Mouse (Mus musculus) limb, embryonic 13.5 days (tissue): Measurements from ENCODE around the gene Ppa2. TPM values are rescaled to one million over a fixed set of nuclear protein-coding genes. Genes with fewer than 3 reads are reported as not detected.

ENCODE experiments used
- ATAC-seq: fragments of 200-750 bp; cut with Nextera tagmentation; 2 replicates; pipeline ENCODE4 v1.8.0; 2017; ENCODE audit warnings: low read depth, moderate number of reproducible peaks, moderate TSS enrichment; ENCODE audit not compliant: low FRiP score
- H3K27ac ChIP-seq: fragments of 300-500 bp; sonication (generic); 2 replicates; pipeline ENCODE4 v1.5.1; 2015; ENCODE audit warnings: inconsistent platforms, mild to moderate bottlenecking, moderate library complexity
- H3K27me3 ChIP-seq: fragments of 300-500 bp; sonication (generic); 2 replicates; pipeline ENCODE4 v1.6.1; 2015; ENCODE audit warnings: mild to moderate bottlenecking, inconsistent platforms
- H3K36me3 ChIP-seq: fragments of 300-500 bp; sonication (generic); 2 replicates; pipeline ENCODE4 v1.6.1; 2015; ENCODE audit warnings: inconsistent platforms, mild to moderate bottlenecking, moderate library complexity
- H3K4me1 ChIP-seq: fragments of 300-500 bp; sonication (generic); 2 replicates; pipeline ENCODE4 v1.6.1; 2015; ENCODE audit warnings: inconsistent platforms
- H3K4me2 ChIP-seq: fragments of 300-500 bp; sonication (generic); replicated peaks from 2 replicates; pipeline ENCODE4 v1.6.1; 2015; ENCODE audit warnings: inconsistent platforms, mild to moderate bottlenecking, moderate library complexity
- H3K4me3 ChIP-seq: fragments of 300-500 bp; sonication (generic); 2 replicates; pipeline ENCODE4 v1.5.1; 2015; ENCODE audit warnings: moderate library complexity, mild to moderate bottlenecking, inconsistent platforms
- H3K9ac ChIP-seq: fragments of 300-500 bp; sonication (generic); 2 replicates; pipeline ENCODE4 v1.6.1; 2015; ENCODE audit warnings: mild to moderate bottlenecking, inconsistent platforms
- H3K9me3 ChIP-seq: fragments of 300-500 bp; sonication (generic); 2 replicates; pipeline ENCODE4 v1.6.1; 2016; ENCODE audit warnings: inconsistent platforms
- WGBS: fragments of 180-500 bp; shearing (Covaris S2); methylation state at CpG from one replicate; pipeline ENCODE4 v1.1.7; 2015; 5-methylcytosine and 5-hydroxymethylcytosine counted together
- polyA plus RNA-seq: library from polyadenylated mRNA; unstranded; fragments of >200 nt; fragmentation: Nextera tagmentation; extraction: Ambion mirVana; gene quantifications from 2 replicates; pipeline ENCODE4 v1.2.1, GENCODE M21; 2015

Gene Ppa2
- polyA plus RNA-seq, 1 experiment from 2014 or later, result 86.6 TPM

DNA sequence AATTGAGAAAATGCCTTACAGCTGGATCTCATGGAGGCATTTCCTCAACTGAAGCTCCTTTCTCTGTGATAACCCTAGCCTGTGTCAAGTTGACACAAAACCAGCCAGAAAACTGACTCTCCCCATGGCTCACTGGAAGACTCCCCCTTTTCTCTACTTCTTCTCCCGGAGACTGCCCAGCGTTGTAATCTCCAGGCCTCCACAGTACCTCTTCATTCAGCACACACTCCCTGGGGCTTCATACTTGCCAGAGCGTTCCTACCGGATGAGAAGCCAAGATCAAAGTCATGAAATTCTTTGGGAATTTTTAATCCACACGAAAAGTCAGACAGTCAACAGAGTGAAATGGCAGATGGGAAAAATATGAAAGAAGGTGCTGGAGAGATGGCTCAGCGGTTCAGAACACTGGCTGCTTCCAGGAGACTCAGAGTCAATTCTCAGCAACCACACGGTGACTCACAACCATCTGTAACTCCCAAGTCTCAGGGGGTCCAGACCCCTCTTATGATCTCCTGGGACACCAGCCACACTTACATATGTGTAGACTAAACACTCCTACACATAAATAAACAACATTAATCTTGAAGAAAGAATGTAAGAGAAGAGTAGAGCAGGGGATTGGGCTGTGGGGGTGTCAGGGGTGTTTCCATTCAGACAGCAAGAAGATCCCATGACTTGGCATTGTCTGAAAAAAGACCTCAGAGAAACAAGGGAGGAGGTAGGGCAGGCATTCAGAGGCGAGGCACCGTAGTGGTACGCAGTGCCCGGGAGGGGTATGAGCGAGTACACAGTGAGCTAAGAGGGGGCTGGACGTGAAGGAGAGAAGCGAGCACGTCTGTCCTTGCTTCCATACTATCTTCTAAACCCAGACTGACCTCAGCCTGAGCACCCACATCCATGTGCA lies 23.6 kb downstream of the Ppa2 start:
- no peak overlapping the region for H3K27ac ChIP-seq
- 79% methylated on average over 15 of the region's 15 CpGs for WGBS
- no peaks in the 10 kb centered on the region for H3K27me3 ChIP-seq
- H3K4me2 ChIP-seq, result no peak overlapping the region
- H3K4me1 ChIP-seq, result no peaks in the 10 kb centered on the region
- H3K9ac ChIP-seq, result no peak overlapping the region
- peaks cover 36% of the 10 kb centered on the region for H3K36me3 ChIP-seq
- no peak overlapping the region for H3K4me3 ChIP-seq
- no peak for ATAC-seq
- H3K9me3 ChIP-seq, result no peaks in the 10 kb centered on the region

DNA sequence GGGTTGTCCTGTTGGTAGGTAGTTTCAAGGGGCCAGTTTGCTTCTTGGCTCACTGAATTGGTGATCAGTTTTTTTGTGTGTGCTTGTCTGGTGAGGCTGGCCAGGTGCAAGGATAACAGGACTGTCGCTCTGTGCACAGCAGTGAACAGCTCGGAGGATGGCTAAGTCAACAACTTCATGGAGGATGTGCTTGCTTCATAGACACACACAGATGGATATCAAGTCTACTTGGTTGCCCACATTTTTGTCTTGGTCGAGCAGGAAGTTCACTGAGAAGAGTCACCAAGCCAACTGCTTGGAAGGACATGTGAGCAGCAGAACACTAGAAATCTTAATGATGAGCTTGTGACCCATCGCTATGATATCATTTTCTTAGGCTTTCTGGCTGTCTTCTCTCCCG lies 24.8 kb downstream of the Ppa2 start:
- ATAC-seq, result no peak
- Histone ChIP-seq H3K27ac (no peak overlapping the region), H3K4me3 (no peak overlapping the region), H3K4me1 (peaks cover 7% of the 10 kb centered on the region), H3K9me3 (no peaks in the 10 kb centered on the region), H3K36me3 (peaks cover 31% of the 10 kb centered on the region), H3K4me2 (no peak overlapping the region), H3K27me3 (no peaks in the 10 kb centered on the region), H3K9ac (no peak overlapping the region)
- 83% methylated on average over 5 of the region's 5 CpGs for WGBS

DNA sequence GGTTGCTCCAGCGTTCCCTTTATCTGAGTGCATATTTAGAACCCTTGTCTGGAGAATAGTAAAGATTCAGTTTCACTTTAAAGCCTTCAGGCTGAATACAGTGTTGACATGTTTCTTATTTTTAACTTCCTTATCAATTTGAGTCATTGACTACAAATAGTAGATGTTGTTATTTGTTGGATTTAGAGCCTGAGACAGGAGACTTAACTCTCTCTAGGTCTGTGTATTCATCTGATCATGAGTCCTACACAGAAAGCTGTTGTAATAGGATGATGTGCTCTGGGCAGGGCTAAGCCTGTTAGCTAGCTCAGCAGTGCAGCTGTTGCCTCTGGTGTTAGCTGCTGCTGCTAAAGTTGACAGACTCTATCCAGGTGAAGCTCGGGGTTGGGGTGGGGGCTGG lies 25.3 kb downstream of the Ppa2 start:
- Histone ChIP-seq H3K36me3 (peaks cover 34% of the 10 kb centered on the region), H3K4me1 (peaks cover 7% of the 10 kb centered on the region), H3K27me3 (no peaks in the 10 kb centered on the region), H3K9ac (no peak overlapping the region), H3K27ac (no peak overlapping the region), H3K9me3 (no peaks in the 10 kb centered on the region), H3K4me3 (no peak overlapping the region), H3K4me2 (no peak overlapping the region)
- ATAC-seq, result peak; percentile 58; the same call in 1 of the 2 replicates
- 76% methylated on average over 2 of the region's 2 CpGs for WGBS

DNA sequence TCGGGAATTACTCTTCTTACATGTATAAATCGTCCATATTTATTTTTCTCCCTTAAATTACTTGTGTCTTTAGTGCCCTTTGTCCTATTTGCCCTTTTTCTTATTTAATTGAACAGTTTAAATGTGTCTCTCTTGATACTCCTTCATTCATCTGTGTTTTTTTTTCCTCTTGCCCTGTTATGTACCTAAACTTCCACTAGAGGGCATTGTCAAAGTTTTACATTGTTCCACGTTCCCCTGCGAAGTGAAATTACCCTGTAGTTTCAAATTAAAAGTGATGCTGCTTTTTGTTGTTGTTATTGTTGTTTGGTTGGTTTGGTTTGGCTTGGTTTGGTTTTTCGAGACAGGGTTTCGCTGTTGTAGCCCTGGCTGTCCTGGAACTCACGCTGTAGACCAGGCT lies 26.5 kb downstream of the Ppa2 start:
- H3K4me3 ChIP-seq, result no peak overlapping the region
- no peak overlapping the region for H3K27ac ChIP-seq
- no peaks in the 10 kb centered on the region for H3K27me3 ChIP-seq
- peaks cover 7% of the 10 kb centered on the region for H3K4me1 ChIP-seq
- no peak overlapping the region for H3K9ac ChIP-seq
- H3K4me2 ChIP-seq, result no peak overlapping the region
- no peaks in the 10 kb centered on the region for H3K9me3 ChIP-seq
- H3K36me3 ChIP-seq, result peaks cover 36% of the 10 kb centered on the region
- no peak for ATAC-seq
- WGBS, result 72% methylated on average over 7 of the region's 7 CpGs

DNA sequence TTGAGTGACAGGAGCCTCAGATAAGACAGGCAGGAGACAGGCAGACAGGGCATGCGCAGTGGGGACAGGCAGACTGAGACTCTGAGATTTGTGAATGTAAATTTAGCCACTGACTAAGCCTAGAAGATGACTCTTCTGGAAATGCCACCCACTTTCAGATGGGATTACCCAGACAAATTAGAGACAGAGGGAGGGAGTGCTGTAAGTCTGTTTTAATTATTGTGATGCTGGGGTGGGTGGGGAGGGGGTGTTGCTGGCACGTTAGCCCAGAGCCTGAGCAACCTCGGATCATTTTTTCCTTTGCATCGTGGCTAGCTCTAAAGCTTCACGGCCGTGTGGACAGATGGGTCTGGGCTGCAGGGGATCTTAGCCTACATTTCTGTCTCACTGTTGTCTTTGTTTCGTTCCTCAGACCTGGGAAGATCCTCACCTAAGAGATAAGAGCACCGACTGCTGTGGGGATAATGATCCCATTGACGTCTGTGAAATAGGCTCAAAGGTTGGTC lies 29.0 kb downstream of the Ppa2 start:
- no peak for ATAC-seq
- no peaks in the 10 kb centered on the region for H3K9me3 ChIP-seq
- no peak overlapping the region for H3K4me2 ChIP-seq
- H3K4me3 ChIP-seq, result no peak overlapping the region
- no peak overlapping the region for H3K9ac ChIP-seq
- no peaks in the 10 kb centered on the region for H3K27me3 ChIP-seq
- H3K4me1 ChIP-seq, result peaks cover 7% of the 10 kb centered on the region
- peaks cover 24% of the 10 kb centered on the region for H3K36me3 ChIP-seq
- 69% methylated on average over 9 of the region's 9 CpGs for WGBS
- H3K27ac ChIP-seq, result no peak overlapping the region

DNA sequence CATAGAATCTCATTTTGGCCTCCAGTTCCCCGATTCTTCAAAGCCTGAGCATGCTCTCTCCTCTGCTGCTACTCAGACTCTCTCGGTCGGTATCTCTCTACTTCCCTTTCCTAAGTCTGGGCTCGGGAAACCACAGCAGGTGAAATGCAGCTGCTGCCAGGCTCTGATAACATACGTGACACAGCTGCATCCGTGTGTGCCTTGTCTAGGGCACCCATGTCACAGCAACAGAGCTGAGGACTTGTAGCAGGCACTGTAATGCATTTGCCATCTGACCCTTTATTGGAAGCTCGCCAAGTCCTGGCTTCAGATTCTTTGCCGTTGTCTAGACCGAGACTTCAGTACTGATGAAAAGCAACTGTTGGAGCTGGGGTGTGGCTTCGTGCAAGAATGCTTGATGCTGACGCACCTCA lies 29.5 kb downstream of the Ppa2 start:
- H3K4me2 ChIP-seq, result no peak overlapping the region
- ATAC-seq, result peak; percentile 88
- H3K9ac ChIP-seq, result no peak overlapping the region
- WGBS, result 39% methylated on average over 11 of the region's 11 CpGs
- H3K36me3 ChIP-seq, result peaks cover 27% of the 10 kb centered on the region
- H3K4me1 ChIP-seq, result peaks cover 7% of the 10 kb centered on the region
- H3K9me3 ChIP-seq, result no peaks in the 10 kb centered on the region
- H3K27me3 ChIP-seq, result no peaks in the 10 kb centered on the region
- H3K27ac ChIP-seq, result no peak overlapping the region
- H3K4me3 ChIP-seq, result no peak overlapping the region

DNA sequence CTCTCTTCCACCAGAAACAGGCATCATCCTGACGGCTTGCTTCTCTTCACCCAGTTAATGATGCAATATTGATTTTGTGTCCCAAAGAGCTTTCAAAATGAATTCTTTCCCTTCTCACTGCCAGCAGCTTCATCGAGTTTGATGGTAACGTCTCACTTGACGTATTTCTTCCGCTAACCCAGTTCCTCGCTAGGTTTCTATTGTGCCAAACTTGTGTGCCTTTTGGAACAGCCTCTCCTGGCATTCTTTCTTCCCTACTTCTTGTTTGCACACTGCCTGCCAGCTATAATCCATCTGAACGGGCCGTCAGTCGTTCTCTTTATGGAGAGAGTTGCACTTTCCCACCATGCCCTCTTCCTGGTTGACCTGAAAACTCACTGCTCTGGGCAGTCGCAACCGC lies 31.2 kb downstream of the Ppa2 start:
- H3K4me2 ChIP-seq, result no peak overlapping the region
- ATAC-seq, result no peak
- WGBS, result 90% methylated on average over 11 of the region's 11 CpGs

DNA sequence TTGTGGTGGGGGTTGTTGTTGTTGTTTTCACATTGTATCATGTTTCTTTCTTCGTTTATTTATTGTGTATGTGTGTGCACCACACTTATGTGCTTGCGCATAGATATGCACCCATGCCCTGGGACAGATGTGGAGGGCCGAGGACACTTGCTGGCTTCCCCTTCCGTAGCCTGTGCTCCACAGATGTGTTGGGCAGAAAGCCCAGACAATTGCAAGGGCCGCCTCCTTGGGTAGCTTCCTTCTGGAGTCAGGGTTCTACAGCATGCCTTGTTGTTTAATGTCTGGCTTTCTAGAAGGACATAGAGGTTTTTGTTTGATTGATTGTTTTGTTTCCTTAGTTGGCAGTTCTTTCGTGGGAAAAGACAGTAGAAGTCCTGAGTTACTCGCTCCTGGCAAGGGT lies 37.6 kb downstream of the Ppa2 start:
- Histone ChIP-seq H3K4me1 (no peaks in the 10 kb centered on the region), H3K27me3 (no peaks in the 10 kb centered on the region), H3K27ac (no peak overlapping the region), H3K36me3 (peaks cover 24% of the 10 kb centered on the region), H3K9ac (no peak overlapping the region), H3K4me3 (no peak overlapping the region), H3K4me2 (no peak overlapping the region), H3K9me3 (no peaks in the 10 kb centered on the region)
- no peak for ATAC-seq
- WGBS, result 88% methylated on average over 7 of the region's 7 CpGs

More for the DNA sequence above, 31.2 kb downstream of the Ppa2 start:
- Histone ChIP-seq H3K9ac (no peak overlapping the region), H3K36me3 (peaks cover 28% of the 10 kb centered on the region), H3K9me3 (no peaks in the 10 kb centered on the region), H3K27ac (no peak overlapping the region), H3K4me1 (peaks cover 7% of the 10 kb centered on the region), H3K4me3 (no peak overlapping the region), H3K27me3 (no peaks in the 10 kb centered on the region)

DNA sequence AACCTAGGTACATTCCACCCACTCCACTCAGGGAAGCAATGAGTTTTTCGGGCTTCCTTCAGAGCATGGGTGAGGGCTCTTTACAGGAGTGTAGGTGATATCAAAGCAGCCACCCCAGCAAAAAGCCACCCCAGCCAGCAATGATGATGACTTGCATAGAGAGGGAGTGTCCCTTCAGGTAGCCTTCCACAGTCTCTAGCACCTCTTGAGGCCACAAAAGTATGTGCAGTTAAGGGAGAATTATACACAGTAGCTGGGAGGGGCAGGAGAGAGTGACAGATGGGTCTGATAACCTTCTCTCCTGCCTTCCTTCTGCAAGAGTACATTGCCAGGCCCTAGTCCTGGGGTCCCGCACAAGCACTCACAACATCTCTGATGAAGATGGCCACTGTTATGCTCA lies 38.9 kb downstream of the Ppa2 start:
- ATAC-seq, result no peak
- Histone ChIP-seq H3K9me3 (no peaks in the 10 kb centered on the region), H3K36me3 (peaks cover 24% of the 10 kb centered on the region), H3K9ac (no peak overlapping the region), H3K4me1 (no peaks in the 10 kb centered on the region), H3K4me2 (no peak overlapping the region), H3K27ac (no peak overlapping the region), H3K27me3 (no peaks in the 10 kb centered on the region), H3K4me3 (no peak overlapping the region)
- 100% methylated on average over 2 of the region's 2 CpGs for WGBS

DNA sequence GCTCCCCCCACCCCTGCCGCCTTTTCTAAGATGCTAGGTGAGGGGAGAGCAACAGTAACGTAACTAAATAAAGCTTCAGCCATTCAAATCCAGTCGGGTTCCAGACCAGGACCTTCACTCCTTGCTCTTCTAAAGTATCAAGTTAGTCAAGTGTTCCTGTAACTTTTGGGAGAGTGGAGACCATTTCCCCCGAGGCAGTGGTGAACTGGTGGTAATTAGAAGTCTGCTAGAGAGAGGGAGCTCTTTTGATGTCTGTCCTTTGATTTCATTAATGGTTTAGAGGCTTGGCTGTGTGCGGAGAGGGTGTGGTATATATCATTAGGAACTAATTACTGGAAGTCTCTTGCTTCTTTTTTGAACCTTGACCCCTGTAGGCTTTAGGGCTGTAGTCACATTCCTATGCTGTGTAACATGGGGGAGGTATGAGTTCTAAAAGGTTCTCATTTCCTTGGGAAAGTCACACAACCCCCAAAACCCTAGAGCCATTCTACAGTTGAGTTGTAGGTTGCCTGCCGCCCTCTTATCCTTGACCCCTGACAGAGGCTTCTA lies 47.6 kb downstream of the Ppa2 start:
- peak; percentile 18; the same call in 1 of the 2 replicates for ATAC-seq
- Histone ChIP-seq H3K4me2 (no peak overlapping the region), H3K4me1 (peaks cover 22% of the 10 kb centered on the region), H3K9ac (no peak overlapping the region), H3K27me3 (no peaks in the 10 kb centered on the region), H3K27ac (no peak overlapping the region), H3K36me3 (peaks cover 6% of the 10 kb centered on the region; the same call in 1 of the 2 replicates), H3K9me3 (no peaks in the 10 kb centered on the region), H3K4me3 (no peak overlapping the region)
- WGBS, result 18% methylated on average over 6 of the region's 6 CpGs

DNA sequence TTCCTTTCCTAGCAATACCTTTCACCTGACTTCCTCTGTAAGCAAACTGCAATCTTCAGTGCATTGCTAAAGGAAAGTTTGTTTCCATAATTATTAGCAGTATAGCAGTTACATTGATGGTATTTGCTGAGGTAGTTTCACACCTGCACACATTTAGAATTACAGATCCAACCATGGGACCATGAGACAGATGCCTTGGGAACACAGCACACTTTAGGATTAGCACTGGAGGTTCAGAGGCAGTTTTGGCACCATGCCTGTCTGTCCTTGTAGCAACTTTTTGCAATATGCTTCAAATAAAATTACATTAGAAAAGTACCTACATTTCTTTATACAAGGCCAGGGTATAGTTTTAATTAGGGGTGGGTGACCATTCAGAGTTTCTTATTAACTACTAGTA lies 48.1 kb downstream of the Ppa2 start:
- peak; percentile 55; the same call in 1 of the 2 replicates for ATAC-seq
- H3K9me3 ChIP-seq, result no peaks in the 10 kb centered on the region
- no peak overlapping the region for H3K4me3 ChIP-seq
- peaks cover 22% of the 10 kb centered on the region for H3K4me1 ChIP-seq
- peaks cover 6% of the 10 kb centered on the region; the same call in 1 of the 2 replicates for H3K36me3 ChIP-seq
- H3K27me3 ChIP-seq, result no peaks in the 10 kb centered on the region
- H3K9ac ChIP-seq, result no peak overlapping the region
- H3K4me2 ChIP-seq, result no peak overlapping the region
- no peak overlapping the region for H3K27ac ChIP-seq

DNA sequence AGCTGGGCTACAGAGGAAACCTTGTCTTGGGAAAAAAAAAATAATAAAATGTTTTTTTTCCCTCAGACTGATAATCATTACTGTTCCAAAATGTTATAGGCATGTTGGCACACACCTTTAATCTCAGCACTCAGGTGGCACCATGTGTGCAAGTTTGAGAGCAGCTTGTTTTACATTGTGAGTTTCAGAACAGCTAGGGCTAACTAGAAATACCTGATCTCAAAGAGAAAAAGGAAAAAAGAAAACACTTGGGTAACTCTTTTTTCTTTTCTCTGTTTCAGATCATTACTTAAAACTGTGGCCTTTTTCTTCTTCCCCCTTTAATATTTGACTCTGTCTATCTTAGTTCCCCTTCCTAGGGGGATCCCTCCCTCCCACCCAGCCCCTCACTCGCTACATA lies 51.5 kb downstream of the Ppa2 start:
- no peak overlapping the region for H3K4me2 ChIP-seq
- no peak overlapping the region for H3K27ac ChIP-seq
- peaks cover 11% of the 10 kb centered on the region; the same call in 1 of the 2 replicates for H3K36me3 ChIP-seq
- 52% methylated on average over 1 of the region's 1 CpGs for WGBS
- no peaks in the 10 kb centered on the region for H3K9me3 ChIP-seq
- no peak overlapping the region for H3K4me3 ChIP-seq
- peaks cover 27% of the 10 kb centered on the region for H3K4me1 ChIP-seq
- no peak for ATAC-seq
- H3K27me3 ChIP-seq, result no peaks in the 10 kb centered on the region
- H3K9ac ChIP-seq, result no peak overlapping the region
